Mouse (Mus musculus): ENCODE results near the gene Olfr656. TPM values are rescaled to one million over a fixed set of nuclear protein-coding genes. Genes with fewer than 3 reads are reported as not detected.

Olfr656 gene
- polyA plus RNA-seq, 1 experiment from 2014 or later = not detected

Other genes starting within 250 kb of the Olfr656 start
- gene Trim30b, start 244.1 kb upstream of the Olfr656 start, polyA plus RNA-seq (2016; fragmentation: Nextera tagmentation; extraction: Ambion mirVana) = not detected in 2 replicates
- not detected in 2 replicates for gene Trim30c, start 213.1 kb upstream of the Olfr656 start, polyA plus RNA-seq (2016; fragmentation: Nextera tagmentation; extraction: Ambion mirVana)
- 0.48 and 0.73 TPM in 2 replicates for gene Trim30a, start 148.8 kb upstream of the Olfr656 start, polyA plus RNA-seq (2016; fragmentation: Nextera tagmentation; extraction: Ambion mirVana)
- gene Trim30d, start 106.1 kb upstream of the Olfr656 start, polyA plus RNA-seq (2016; fragmentation: Nextera tagmentation; extraction: Ambion mirVana) = 0.08 and 0.13 TPM in 2 replicates
- gene Olfr651, start 63.8 kb upstream of the Olfr656 start, polyA plus RNA-seq (2016; fragmentation: Nextera tagmentation; extraction: Ambion mirVana) = not detected in 2 replicates
- gene Olfr652, start 53.1 kb upstream of the Olfr656 start, polyA plus RNA-seq (2016; fragmentation: Nextera tagmentation; extraction: Ambion mirVana) = not detected in 2 replicates
- not detected in 2 replicates for gene Olfr653, start 36.6 kb upstream of the Olfr656 start, polyA plus RNA-seq (2016; fragmentation: Nextera tagmentation; extraction: Ambion mirVana)
- not detected in 2 replicates for gene Olfr654, start 26.9 kb upstream of the Olfr656 start, polyA plus RNA-seq (2016; fragmentation: Nextera tagmentation; extraction: Ambion mirVana)
- not detected in 2 replicates for gene Olfr655, start 12.2 kb upstream of the Olfr656 start, polyA plus RNA-seq (2016; fragmentation: Nextera tagmentation; extraction: Ambion mirVana)
- gene Olfr657, start 10.8 kb downstream of the Olfr656 start, polyA plus RNA-seq (2016; fragmentation: Nextera tagmentation; extraction: Ambion mirVana) = not detected in 2 replicates
- gene Olfr658, start 33.4 kb downstream of the Olfr656 start, polyA plus RNA-seq (2016; fragmentation: Nextera tagmentation; extraction: Ambion mirVana) = 0.06 TPM in 1 of 2 replicates, not detected in the other
- gene Olfr659, start 52.8 kb downstream of the Olfr656 start, polyA plus RNA-seq (2016; fragmentation: Nextera tagmentation; extraction: Ambion mirVana) = not detected in 2 replicates
- not detected in 2 replicates for gene Olfr661, start 72.5 kb downstream of the Olfr656 start, polyA plus RNA-seq (2016; fragmentation: Nextera tagmentation; extraction: Ambion mirVana)
- gene Usp17le, start 163.5 kb downstream of the Olfr656 start, polyA plus RNA-seq (2016; fragmentation: Nextera tagmentation; extraction: Ambion mirVana) = not detected in 2 replicates
- not detected in 2 replicates for gene Usp17lb, start 228.6 kb downstream of the Olfr656 start, polyA plus RNA-seq (2016; fragmentation: Nextera tagmentation; extraction: Ambion mirVana)
- not detected in 2 replicates for gene Usp17la, start 243.1 kb downstream of the Olfr656 start, polyA plus RNA-seq (2016; fragmentation: Nextera tagmentation; extraction: Ambion mirVana)

All from limb, embryonic 12.5 days (tissue).